Mouse (Mus musculus): Measurements from ENCODE around the gene Cilp2. TPM values are rescaled to one million over a fixed set of nuclear protein-coding genes. Genes with fewer than 3 reads are reported as not detected.

The Cilp2 gene
- polyA plus RNA-seq, 1 experiment from 2014 or later = 0.25 TPM

- WGBS = under 1% methylated on average over 45 of the region's 45 CpGs
- H3K9me3 ChIP-seq (ENCODE audit: control insufficient read depth) = no peaks in the 10 kb centered on the region
- H3K9ac ChIP-seq (ENCODE audit: low read depth, low read length) = peak overlapping the region; percentile 51
- peak overlapping the region; percentile 75 for H3K4me3 ChIP-seq (ENCODE audit: low read depth, low read length)
- H3K27ac ChIP-seq (ENCODE audit: low read depth, low read length) = peak overlapping the region; percentile 79
- TF ChIP-seq CTCF (IDR thresholded peaks at IDR 0.05; ENCODE audit: low read depth) = no peak
- ATAC-seq = peak; percentile 82
- no peaks in the 10 kb centered on the region for H3K27me3 ChIP-seq (replicated peaks; ENCODE audit: control insufficient read depth, insufficient read depth, low read length)
- peak overlapping the region; percentile 82 for H3K4me2 ChIP-seq (replicated peaks; ENCODE audit: low read depth)
- peaks cover 13% of the 10 kb centered on the region for H3K36me3 ChIP-seq (ENCODE audit: control insufficient read depth, insufficient read depth)
- peaks cover 3% of the 10 kb centered on the region; the same call in 1 of the 2 replicates for H3K4me1 ChIP-seq (replicated peaks; ENCODE audit: control insufficient read depth, insufficient read depth, low read length)
These were observed 15.6 kb upstream of the Cilp2 start for GRCm38 (mm10) chr8:69903063-69903542.

- peak; percentile 39; the same call in 1 of the 2 replicates for TF ChIP-seq CTCF (IDR thresholded peaks at IDR 0.05; ENCODE audit: low read depth)
- Histone ChIP-seq H3K9me3 (ENCODE audit: control insufficient read depth) (no peaks in the 10 kb centered on the region), H3K27me3 (replicated peaks; ENCODE audit: control insufficient read depth, insufficient read depth, low read length) (no peaks in the 10 kb centered on the region), H3K9ac (ENCODE audit: low read depth, low read length) (peak within 1 kb of the TSS; percentile 67), H3K4me2 (replicated peaks; ENCODE audit: low read depth) (peak within 1 kb of the TSS; percentile 82), H3K27ac (ENCODE audit: low read depth, low read length) (peak within 1 kb of the TSS; percentile 79), H3K36me3 (ENCODE audit: control insufficient read depth, insufficient read depth) (peaks cover 7% of the 10 kb centered on the region; the same call in 1 of the 2 replicates), H3K4me3 (ENCODE audit: low read depth, low read length) (peak within 1 kb of the TSS; percentile 75), H3K4me1 (replicated peaks; ENCODE audit: control insufficient read depth, insufficient read depth, low read length) (peaks cover 3% of the 10 kb centered on the region; the same call in 1 of the 2 replicates)
- 5% methylated on average over 89 of the region's 89 CpGs for WGBS
- peak; percentile 32 for ATAC-seq
These were observed 14.9 kb upstream of the Cilp2 start, which contains the start of the genes Tssk6, Ndufa13 and Yjefn3 for GRCm38 (mm10) chr8:69902163-69903062. Gene Tssk6 (plus strand): TSS chr8:69902184. Gene Ndufa13 (minus strand): TSS chr8:69902558. Gene Yjefn3 (minus strand): TSS chr8:69902712.

GRCm38 (mm10) chr8:69901484-69902162 lies 14.1 kb upstream of the Cilp2 start:
- H3K4me2 ChIP-seq (replicated peaks; ENCODE audit: low read depth) = peak overlapping the region; percentile 82
- 1% methylated on average over 41 of the region's 41 CpGs for WGBS
- H3K27ac ChIP-seq (ENCODE audit: low read depth, low read length) = peak overlapping the region; percentile 79
- H3K4me1 ChIP-seq (replicated peaks; ENCODE audit: control insufficient read depth, insufficient read depth, low read length) = peaks cover 5% of the 10 kb centered on the region; the same call in 1 of the 2 replicates
- peaks cover 5% of the 10 kb centered on the region; the same call in 1 of the 2 replicates for H3K36me3 ChIP-seq (ENCODE audit: control insufficient read depth, insufficient read depth)
- peak overlapping the region; percentile 67 for H3K9ac ChIP-seq (ENCODE audit: low read depth, low read length)
- ATAC-seq = peak; percentile 68
- no peaks in the 10 kb centered on the region for H3K27me3 ChIP-seq (replicated peaks; ENCODE audit: control insufficient read depth, insufficient read depth, low read length)
- no peaks in the 10 kb centered on the region for H3K9me3 ChIP-seq (ENCODE audit: control insufficient read depth)
- TF ChIP-seq CTCF (IDR thresholded peaks at IDR 0.05; ENCODE audit: low read depth) = peak; percentile 79
- H3K4me3 ChIP-seq (ENCODE audit: low read depth, low read length) = peak overlapping the region; percentile 75

- no peak for TF ChIP-seq CTCF (IDR thresholded peaks at IDR 0.05; ENCODE audit: low read depth)
- Histone ChIP-seq H3K36me3 (ENCODE audit: control insufficient read depth, insufficient read depth) (peaks cover 5% of the 10 kb centered on the region; the same call in 1 of the 2 replicates), H3K9me3 (ENCODE audit: control insufficient read depth) (no peaks in the 10 kb centered on the region), H3K4me1 (replicated peaks; ENCODE audit: control insufficient read depth, insufficient read depth, low read length) (peaks cover 5% of the 10 kb centered on the region; the same call in 1 of the 2 replicates), H3K27ac (ENCODE audit: low read depth, low read length) (peak overlapping the region; percentile 79), H3K4me3 (ENCODE audit: low read depth, low read length) (peak overlapping the region; percentile 75), H3K4me2 (replicated peaks; ENCODE audit: low read depth) (peak overlapping the region; percentile 82), H3K27me3 (replicated peaks; ENCODE audit: control insufficient read depth, insufficient read depth, low read length) (no peaks in the 10 kb centered on the region), H3K9ac (ENCODE audit: low read depth, low read length) (peak overlapping the region; percentile 67)
- 18% methylated on average over 12 of the region's 12 CpGs for WGBS
- ATAC-seq = peak; percentile 18; the same call in 1 of the 2 replicates
These were observed 13.5 kb upstream of the Cilp2 start for GRCm38 (mm10) chr8:69900895-69901451.

GRCm38 (mm10) chr8:69899876-69900275 lies 12.4 kb upstream of the Cilp2 start:
- H3K9ac ChIP-seq (ENCODE audit: low read depth, low read length) = no peak overlapping the region
- no peaks in the 10 kb centered on the region for H3K9me3 ChIP-seq (ENCODE audit: control insufficient read depth)

More at GRCm38 (mm10) chr8:69899876-69900275, 12.4 kb upstream of the Cilp2 start:
- ATAC-seq = no peak
- no peak for TF ChIP-seq CTCF (IDR thresholded peaks at IDR 0.05; ENCODE audit: low read depth)
- Histone ChIP-seq H3K27ac (ENCODE audit: low read depth, low read length) (no peak overlapping the region), H3K4me1 (replicated peaks; ENCODE audit: control insufficient read depth, insufficient read depth, low read length) (peaks cover 5% of the 10 kb centered on the region; the same call in 1 of the 2 replicates), H3K4me2 (replicated peaks; ENCODE audit: low read depth) (peak overlapping the region; percentile 82; the same call in 1 of the 2 replicates), H3K4me3 (ENCODE audit: low read depth, low read length) (no peak overlapping the region), H3K36me3 (ENCODE audit: control insufficient read depth, insufficient read depth) (peaks cover 7% of the 10 kb centered on the region; the same call in 1 of the 2 replicates), H3K27me3 (replicated peaks; ENCODE audit: control insufficient read depth, insufficient read depth, low read length) (no peaks in the 10 kb centered on the region)
- 90% methylated on average over 2 of the region's 2 CpGs for WGBS
